In the genomic region with DNA sequence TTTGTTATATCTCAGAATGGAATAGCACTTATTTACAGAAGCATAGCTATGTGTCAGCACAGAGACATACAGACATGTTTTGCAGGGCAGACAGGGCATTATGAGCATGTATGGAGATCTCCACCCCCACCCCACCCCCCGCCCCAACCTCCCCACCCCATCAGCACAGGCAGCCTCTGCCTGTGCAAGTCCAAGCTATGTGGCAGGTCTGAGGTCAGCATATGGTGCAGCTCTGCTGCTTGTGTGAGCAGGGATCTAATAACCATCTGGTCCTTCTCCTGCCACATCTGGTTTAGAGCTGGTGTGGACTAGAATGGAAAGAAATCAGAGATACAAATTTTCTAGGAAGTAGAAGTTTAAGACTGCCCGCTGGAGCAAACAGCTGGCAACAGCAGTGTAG, we compare ENCODE assay signal across 17 mouse cellular contexts.
"Had no signal": no experiment of that assay in that cellular context is flagged by ENCODE, and none has a peak within 500 bp of the region (broad histone marks: within the 10 kb centered on the region; RNA-seq: fewer than 3 reads in every experiment).

No protein-coding gene starts in this region.

- H3K27me3 ChIP-seq: kidney, embryonic 15.5 days; liver, embryonic 12.5 days; liver, embryonic 15.5 days; lung, embryonic 15.5 days; midbrain, embryonic 12.5 days; midbrain, embryonic 15.5 days; neural tube, embryonic 12.5 days had no signal

- H3K9ac ChIP-seq: kidney, embryonic 15.5 days; liver, embryonic 12.5 days; liver, embryonic 15.5 days; lung, embryonic 15.5 days; midbrain, embryonic 12.5 days; midbrain, embryonic 15.5 days; neural tube, embryonic 12.5 days had no signal

- H3K4me1 ChIP-seq: kidney, embryonic 15.5 days; liver, embryonic 12.5 days; liver, embryonic 15.5 days; lung, embryonic 15.5 days; midbrain, embryonic 12.5 days; midbrain, embryonic 15.5 days; neural tube, embryonic 12.5 days had no signal

- H3K4me3 ChIP-seq: kidney, embryonic 15.5 days; left cerebral cortex, adult 2 months; liver, embryonic 12.5 days; liver, embryonic 15.5 days; lung, embryonic 15.5 days; midbrain, embryonic 12.5 days; midbrain, embryonic 15.5 days; neural tube, embryonic 12.5 days had no signal

- DNase-seq: kidney, adult 8-10 months; kidney, postnatal 10 days; kidney, postnatal 36 days; layer of hippocampus, postnatal 36 days; liver; lung, adult 18-20 months; thymus, adult 18-20 months; thymus, postnatal 36 days had no signal

- H3K36me3 ChIP-seq: kidney, embryonic 15.5 days; liver, embryonic 12.5 days; liver, embryonic 15.5 days; lung, embryonic 15.5 days; midbrain, embryonic 12.5 days; midbrain, embryonic 15.5 days; neural tube, embryonic 12.5 days had no signal

- ATAC-seq: liver, embryonic 12.5 days; midbrain, embryonic 15.5 days had no signal

- H3K9me3 ChIP-seq: kidney, embryonic 15.5 days; liver, embryonic 12.5 days; liver, embryonic 15.5 days; lung, embryonic 15.5 days; midbrain, embryonic 12.5 days; midbrain, embryonic 15.5 days; neural tube, embryonic 12.5 days had no signal

- H3K4me2 ChIP-seq: kidney, embryonic 15.5 days; liver, embryonic 12.5 days; liver, embryonic 15.5 days; lung, embryonic 15.5 days; midbrain, embryonic 12.5 days; midbrain, embryonic 15.5 days; neural tube, embryonic 12.5 days had no signal

- H3K27ac ChIP-seq: kidney, embryonic 15.5 days; left cerebral cortex, adult 2 months; liver, embryonic 12.5 days; liver, embryonic 15.5 days; lung, embryonic 15.5 days; macrophage; midbrain, embryonic 12.5 days; midbrain, embryonic 15.5 days; neural tube, embryonic 12.5 days had no signal
